Mouse (Mus musculus) heart, postnatal 25 days (tissue): Measurements from ENCODE around the gene Myo1h. TPM values are rescaled to one million over a fixed set of nuclear protein-coding genes. Genes with fewer than 3 reads are reported as not detected.
A peak's percentile ranks its signal among the peaks of the same experiment; 100 is the strongest.

Experiments
- DNase-seq: peaks from one replicate; pipeline ENCODE4 v3.0.0; 2022; ENCODE audit warnings: low spot score
- intact Hi-C: fragments of 180-260 bp; cut with DNase I; formaldehyde crosslinking; loops from one replicate; pipeline ENCODE4 v1.15.1; 2025
- microRNA-seq: library from miRNA; unstranded; fragments of <30 nt; microRNA quantifications from one replicate; pipeline ENCODE4 v1.2.0, GENCODE M21; 2022
- total RNA-seq, 2 experiments: library from RNA; stranded (reverse); gene quantifications; 2 replicates each; pipeline ENCODE4 v1.2.3; 2021

Myo1h gene
- total RNA-seq, 2 experiments from 2014 or later: not detected

DNA sequence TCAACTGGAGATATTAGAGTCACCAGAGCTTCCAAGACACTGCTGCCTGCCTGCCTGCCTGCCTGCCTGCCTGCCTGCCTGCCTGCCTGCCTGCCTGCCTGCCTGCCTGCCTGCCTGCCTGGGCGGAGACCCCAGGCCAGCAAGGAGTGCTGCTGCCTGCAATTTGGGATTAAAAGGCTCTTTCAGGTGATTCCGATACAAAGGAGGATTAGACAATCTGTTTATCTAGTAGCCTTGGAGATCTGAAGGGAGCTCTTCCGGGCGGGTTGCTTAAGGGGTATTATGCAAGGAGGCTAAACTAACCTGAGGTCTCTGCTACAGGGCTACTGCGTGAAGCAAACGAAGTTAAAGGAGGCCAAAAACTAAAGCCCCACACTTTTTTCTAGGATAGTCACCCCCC lies 90.0 kb downstream of the Myo1h start:
- no peak for DNase-seq
- intact Hi-C loops: loop anchor here (5.0 to 10.0 kb wide), 2 partner anchors 202 to 254 kb away; partner anchors contain the start of gene Alkbh2

DNA sequence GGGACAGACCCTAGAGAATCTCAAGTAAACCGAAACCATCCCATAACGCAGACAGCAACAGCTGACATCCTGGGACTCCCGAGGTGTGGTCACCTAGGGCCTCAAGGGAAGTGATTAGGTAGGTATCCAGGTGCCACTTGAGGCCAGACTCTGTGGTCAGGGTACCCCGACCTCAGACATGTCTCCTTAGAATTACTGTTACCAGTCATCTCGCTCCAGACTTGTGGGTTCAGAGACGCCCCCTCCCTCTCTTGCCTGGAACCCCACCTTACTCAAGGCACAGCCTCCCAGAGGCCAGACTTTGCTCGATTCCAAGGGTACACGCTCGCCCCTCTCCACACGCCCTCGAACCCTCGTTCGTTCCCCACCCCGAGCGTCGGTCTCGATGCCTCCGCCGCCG lies 90.8 kb downstream of the Myo1h start:
- intact Hi-C loops: loop anchor here (5.0 to 10.0 kb wide), 3 partner anchors 63 to 255 kb away; partner anchors contain the start of genes Alkbh2, Mmab and Mvk
- DNase-seq: no peak

DNA sequence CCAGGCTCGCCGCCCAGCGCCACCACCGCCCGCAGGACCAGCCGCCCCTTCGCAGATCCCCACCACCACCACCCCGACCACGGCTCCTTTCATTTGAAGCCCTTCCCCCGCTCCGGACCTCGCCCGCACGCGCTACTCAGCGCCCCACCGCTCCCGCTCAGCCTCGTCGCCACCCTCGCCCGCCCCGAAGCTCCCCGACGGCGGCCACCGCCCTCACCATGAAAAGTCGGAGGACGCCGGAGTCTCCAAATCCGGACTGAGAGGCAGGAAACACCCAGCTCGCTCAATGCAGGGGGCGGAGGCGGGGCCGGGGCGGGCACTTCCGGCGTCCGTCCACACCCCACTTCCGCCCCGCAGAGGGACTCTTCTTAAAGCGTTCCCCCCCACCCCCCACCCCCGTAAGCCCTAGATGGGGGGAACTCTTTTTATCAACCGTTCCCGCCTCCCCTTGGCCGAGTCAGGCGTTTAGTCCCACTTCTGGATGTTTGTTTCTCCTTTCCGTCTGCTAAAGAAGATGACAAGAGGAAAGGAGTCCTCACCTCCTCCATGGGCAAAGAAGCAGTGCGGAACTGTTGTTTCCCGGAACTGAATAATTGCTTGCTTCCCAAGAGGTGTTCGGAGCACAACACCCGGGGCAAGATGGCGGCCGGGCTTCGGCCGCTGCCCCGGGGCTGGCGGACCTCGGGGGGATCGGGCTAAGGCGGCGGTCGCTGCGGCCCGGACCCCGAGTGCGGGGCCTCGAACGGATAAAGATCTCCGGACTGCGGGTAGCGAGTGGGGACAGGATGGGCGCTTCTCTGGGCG lies 91.4 kb downstream of the Myo1h start, which contains the start of the genes Kctd10 and Ube3b:
Kctd10 (minus strand) TSS at position 300 of the 804 bp plus-strand sequence.
Ube3b (plus strand) TSS at position 399 of the 804 bp plus-strand sequence.
- DNase-seq: peak; percentile 76
- intact Hi-C loops: loop anchor here (1.0 to 5.0 kb wide), 2 partner anchors 62 to 68 kb away; partner anchors contain the start of genes Mmab and Mvk

DNA sequence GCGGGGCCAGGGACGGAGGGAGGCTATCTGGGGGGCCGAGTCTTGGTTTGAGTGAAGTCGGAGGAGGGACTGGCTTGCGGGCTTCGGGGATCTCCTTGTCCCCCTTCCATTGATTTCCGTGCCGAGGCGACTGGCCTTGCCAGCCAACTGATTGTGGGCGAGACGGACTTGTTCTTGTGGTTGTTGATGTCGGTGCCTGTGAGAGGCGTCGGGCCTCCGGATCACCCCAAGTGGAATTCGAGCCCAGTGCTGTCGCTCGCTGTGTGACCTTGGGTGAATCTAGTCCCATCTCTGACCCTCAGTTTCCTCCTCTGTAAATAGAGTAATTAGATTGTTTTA lies 92.0 kb downstream of the Myo1h start:
- intact Hi-C loops: loop anchor here (1.0 to 5.0 kb wide), 2 partner anchors 61 to 69 kb away; partner anchors contain the start of genes Mmab and Mvk
- no peak for DNase-seq

DNA sequence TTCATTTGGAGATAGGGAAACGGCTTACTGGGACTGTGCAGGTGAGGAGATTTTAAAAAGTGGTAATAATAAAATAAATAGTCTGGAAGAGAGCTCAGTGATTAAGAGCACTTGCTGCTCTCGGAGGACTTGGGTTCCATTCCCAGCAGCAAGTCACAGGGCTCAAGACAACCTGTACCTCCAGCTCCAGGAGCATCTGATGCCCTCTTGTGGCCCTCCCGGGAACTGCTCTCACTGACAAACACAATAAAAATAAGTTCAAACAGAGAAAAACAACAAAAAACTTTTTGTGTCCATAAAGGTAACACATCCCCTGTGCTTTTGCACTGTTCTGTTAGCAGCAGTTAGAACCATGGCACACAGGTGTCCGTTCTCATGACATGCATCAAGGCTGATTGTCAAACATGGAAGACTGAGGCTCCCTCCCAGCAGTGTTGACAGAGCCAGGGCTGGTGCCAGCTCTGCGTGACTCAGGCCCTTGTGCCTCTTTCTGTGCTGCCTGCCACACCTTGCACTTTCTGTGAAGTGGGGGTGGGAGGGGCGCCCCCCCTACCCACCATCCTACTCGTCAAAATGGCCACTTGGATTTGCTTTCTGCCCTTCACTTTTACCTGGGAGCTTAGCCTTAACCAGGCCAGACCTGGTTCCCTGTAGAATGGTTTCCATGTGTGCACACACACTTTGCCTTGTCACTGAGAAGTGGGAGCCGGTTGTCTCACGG lies 94.4 kb downstream of the Myo1h start:
- DNase-seq: no peak
- intact Hi-C loops: loop anchor here (2.0 to 5.0 kb wide), 3 partner anchors 15 to 59 kb away; partner anchors contain the start of genes Mmab and Mvk

DNA sequence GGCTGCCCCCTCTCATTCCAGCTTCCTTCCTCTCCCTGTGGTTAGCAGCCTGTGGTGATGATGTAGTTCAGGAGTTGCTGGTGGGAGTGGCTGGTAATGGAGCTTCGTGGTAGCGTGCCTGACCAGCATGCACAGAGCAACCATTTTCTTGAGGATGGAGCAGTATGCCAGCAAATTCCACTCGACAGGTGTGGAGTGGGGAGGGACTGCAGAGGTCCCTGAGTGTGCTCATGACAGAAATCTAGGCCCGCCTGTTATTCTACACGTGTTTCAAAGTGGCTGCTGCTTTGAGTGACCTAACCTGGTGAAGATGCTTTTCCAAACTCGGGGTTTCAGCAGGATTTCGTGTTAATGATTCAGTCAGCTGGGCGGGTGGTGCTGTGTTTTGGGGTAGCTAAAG lies 95.5 kb downstream of the Myo1h start:
- intact Hi-C loops: loop anchor here (5.0 kb wide), 1 partner anchor 58 kb away; the partner anchor contains the start of genes Mmab and Mvk
- no peak for DNase-seq

DNA sequence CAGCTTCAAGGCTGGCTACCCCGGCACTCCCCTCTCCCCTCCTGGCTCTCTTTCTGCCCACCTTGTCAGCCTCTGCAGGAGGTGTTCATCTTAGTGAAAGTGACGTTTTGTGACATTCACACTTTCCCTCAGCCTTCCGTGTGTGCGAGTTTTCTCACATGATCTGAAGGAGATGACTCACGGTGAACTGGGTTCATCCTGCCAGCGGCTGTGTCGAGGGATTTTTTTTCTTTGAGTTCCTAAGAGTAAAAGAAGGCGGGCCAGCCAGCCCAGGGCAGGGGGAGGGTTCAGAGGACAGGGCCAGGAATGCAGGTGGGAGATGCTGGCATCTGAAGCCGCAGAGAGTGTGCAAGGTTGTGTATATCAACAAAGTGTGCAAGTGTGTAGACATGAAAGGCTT lies 104.2 kb downstream of the Myo1h start:
- intact Hi-C loops: no loop called here

DNA sequence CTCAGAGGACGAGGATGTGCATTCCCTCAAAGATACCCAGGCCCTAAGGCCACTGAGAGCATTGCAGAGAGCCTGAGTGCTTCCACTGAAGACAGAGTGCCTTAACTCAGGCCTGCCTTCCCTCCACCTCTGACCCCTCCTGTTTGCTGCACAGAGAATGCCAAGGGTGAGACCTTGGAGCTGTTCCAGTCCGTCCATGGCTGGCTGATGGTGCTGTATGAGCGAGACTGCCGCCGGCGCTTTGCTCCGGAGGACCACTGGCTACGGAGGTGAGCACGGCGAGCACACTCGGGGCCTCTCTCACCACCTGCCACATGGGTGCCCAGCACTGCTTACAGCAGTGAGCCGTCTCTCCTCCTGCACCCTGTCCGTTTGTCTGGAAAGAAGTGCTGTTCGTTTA lies 117.6 kb downstream of the Myo1h start:
- DNase-seq: no peak
- intact Hi-C loops: no loop called here

More for the DNA sequence above, 104.2 kb downstream of the Myo1h start:
- DNase-seq: no peak

DNA sequence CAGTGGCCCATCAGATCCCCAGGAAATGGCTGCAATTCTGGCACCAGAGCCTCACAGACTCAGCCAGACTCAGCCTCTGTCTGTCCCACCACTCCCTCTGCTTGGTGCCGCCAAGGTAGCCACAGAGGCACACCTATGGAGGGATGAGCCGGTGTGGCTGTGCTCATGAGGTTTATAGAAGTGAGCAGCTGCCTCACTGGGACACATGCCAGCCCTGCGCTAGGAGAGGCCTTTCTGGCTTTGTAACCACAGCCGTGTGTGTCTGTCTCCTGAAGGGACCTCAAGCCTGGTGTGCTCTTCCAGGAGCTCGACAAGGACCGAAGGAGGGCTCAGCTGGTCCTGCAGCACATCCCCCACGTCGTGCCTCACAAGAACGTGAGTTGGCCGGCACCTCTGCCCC lies 118.3 kb downstream of the Myo1h start:
- no peak for DNase-seq
- intact Hi-C loops: no loop called here

DNA sequence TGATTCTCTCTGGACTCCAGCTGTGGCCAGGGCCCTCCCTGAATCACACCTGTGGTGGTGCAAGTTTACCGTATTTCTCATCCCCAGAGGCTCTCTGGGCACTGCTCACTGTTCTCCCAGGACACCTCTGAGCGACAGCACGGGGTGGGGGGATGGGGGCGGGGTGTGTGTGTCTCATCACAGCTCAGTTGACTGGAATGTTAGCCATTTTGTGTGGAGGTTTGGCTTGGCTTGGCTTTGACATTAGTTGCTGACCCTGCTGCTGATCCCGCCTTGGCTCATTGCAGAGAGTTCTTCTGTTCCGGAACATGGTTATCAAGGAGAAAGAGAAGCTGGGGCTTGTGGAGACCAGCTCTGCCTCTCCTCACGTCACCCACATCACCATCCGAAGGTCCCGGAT lies 118.8 kb downstream of the Myo1h start:
- DNase-seq: no peak
- intact Hi-C loops: no loop called here

DNA sequence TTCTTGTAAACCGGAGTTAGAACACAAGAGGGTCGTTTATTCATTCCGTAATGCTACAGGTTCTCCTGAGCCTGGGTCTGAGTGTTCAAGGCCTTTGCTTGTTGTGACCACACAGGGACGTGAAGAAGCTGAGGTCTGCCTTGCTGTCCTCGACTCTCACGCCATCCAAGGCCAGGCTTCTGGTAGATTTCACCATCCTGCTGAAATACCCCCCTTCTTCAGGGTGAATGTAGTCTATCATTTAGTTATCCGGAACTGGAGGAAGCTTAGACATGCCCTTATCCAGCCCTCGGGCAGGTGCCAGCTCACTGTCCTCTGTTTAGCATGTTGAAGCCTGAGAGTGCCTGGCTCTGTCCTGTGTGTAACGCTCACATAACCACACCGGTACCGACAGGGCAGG lies 119.9 kb downstream of the Myo1h start:
- intact Hi-C loops: no loop called here
- DNase-seq: no peak

DNA sequence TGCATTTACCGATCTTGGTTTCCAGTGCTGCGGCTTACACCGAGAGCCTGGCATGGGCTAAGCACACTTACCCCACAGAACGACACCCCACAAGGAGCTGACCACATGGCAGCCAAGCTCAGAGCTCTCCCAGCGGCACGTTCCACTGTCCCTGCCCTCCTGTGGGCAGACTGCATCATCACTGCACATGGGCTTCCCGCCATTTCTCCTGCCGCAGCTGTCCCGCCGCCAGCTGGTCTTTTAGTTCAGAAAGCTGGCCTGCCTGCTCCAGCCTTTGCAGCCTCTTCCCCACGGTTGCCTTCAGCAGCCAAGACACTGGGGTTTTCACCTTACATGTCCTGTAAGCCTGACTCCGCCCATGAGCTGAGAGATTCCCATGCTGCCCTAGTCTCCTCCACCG lies 121.5 kb downstream of the Myo1h start:
- intact Hi-C loops: no loop called here
- DNase-seq: no peak

DNA sequence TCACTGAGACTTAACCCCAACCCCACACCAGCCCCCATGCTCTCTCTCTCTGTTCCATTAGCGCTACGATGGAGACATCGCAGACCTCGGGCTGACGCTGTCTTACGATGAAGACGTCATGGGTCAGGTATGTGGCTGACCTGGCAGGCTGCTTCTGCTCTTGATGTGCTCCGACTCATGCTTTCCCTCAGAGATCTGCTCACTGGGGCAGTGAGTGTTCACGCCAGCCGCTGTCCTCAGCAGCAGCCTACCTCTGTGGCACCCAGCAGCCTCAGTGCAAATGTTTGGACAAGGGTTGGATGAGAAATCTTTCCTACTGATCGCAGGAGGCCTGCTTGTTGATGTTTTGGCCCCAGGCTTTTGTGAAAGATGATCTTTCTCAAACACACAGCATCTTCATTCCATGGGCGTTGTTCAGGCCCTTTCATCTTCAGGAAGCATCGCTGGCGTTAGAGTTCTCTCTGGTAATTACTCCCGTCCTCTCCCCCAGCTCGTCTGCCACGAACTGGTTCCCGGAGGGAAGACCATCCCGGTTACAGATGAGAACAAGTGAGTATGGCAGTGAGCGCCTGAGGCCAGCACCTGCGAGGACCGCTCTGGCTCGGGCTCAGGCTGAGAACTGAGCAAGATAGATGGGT lies 123.5 kb downstream of the Myo1h start:
- no peak for DNase-seq
- intact Hi-C loops: no loop called here

DNA sequence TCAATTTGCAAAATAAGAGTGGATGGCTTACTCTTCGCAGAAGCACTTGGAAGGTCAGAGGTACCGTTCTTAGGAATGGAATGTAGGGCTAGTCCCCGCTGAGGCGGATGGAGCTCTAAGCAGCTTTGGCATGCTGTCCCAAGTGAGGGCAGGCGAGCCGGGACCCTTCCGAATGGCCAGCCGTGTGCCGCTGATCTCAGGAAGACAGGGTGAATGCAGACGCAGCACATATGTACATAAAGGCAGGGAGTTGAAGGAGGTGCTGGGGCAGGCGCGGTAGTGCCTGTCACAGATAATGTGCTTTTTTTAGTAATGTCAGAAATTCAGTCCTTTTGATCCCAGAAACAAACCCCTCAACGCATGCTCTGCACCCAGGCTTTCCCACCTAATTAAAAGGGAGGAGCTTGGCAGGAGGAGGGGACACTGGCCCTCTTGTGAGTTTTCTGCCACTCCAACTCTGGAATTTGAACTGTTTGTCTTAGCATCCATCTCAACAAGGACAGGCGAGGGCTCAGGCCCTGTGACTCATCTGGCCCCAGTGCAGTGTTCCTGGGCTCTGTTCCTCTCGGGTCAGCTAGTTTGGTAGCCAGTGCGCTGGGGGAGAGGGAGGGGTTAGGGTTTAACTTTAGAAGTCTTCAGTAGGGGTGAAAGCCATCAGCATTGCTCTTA lies 124.2 kb downstream of the Myo1h start:
- DNase-seq: peak; percentile 13
- intact Hi-C loops: no loop called here

Small RNA genes lying within 50 kb of the gene (microRNA-seq; reads per million reads assigned to microRNA genes)
- gene Mir7027: not detected

Other genes with a start within 250 kb of the Myo1h start
- gene Usp30, start 223.7 kb upstream of the Myo1h start, total RNA-seq: 10 to 100 TPM in 1 of 2 experiments, 1 to 10 TPM in 1; 9.9 to 11.1 TPM
- gene Svop, start 197.6 kb upstream of the Myo1h start, total RNA-seq: not detected
- 1 to 10 TPM in 1 of 2 experiments, under 1 TPM in 1; 0.83 to 1.4 TPM for gene Alkbh2, start 160.9 kb upstream of the Myo1h start, total RNA-seq
- gene Ung, start 158.8 kb upstream of the Myo1h start, total RNA-seq: 10 to 100 TPM; 29.7 to 32.3 TPM
- 100 to 1,000 TPM; 182 to 193 TPM for gene Acacb, start 142.6 kb upstream of the Myo1h start, total RNA-seq
- not detected for gene Foxn4, start 15.4 kb upstream of the Myo1h start, total RNA-seq
- gene Kctd10, start 91.3 kb downstream of the Myo1h start, total RNA-seq: 10 to 100 TPM; 52.2 to 55.0 TPM
- gene Ube3b, start 91.4 kb downstream of the Myo1h start, total RNA-seq: 10 to 100 TPM; 85.4 to 93.5 TPM
- 10 to 100 TPM; 15.8 to 17.0 TPM for gene Mmab, start 154.9 kb downstream of the Myo1h start, total RNA-seq
- 1 to 10 TPM; 9.2 to 9.7 TPM for gene Mvk, start 155.1 kb downstream of the Myo1h start, total RNA-seq